Mouse (Mus musculus) kidney, embryonic 16.5 days (tissue): Measurements from ENCODE around the gene Taf1c. TPM values are rescaled to one million over a fixed set of nuclear protein-coding genes. Genes with fewer than 3 reads are reported as not detected.

Experiments
- ATAC-seq: fragments of 200-750 bp; cut with Nextera tagmentation; 2 replicates; pipeline ENCODE4 v1.8.0; 2017; ENCODE audit warnings: moderate TSS enrichment; ENCODE audit not compliant: low FRiP score, low TSS enrichment
- H3K27ac ChIP-seq: fragments of 300-500 bp; sonication (generic); 2 replicates; pipeline ENCODE4 v1.5.1; 2014; ENCODE audit warnings: low read length
- H3K27me3 ChIP-seq: fragments of 300-500 bp; sonication (generic); 2 replicates; pipeline ENCODE4 v1.6.1; 2014; ENCODE audit warnings: low read length, control low read depth, mixed read lengths; ENCODE audit not compliant: insufficient read depth
- H3K36me3 ChIP-seq: fragments of 300-500 bp; sonication (generic); 2 replicates; pipeline ENCODE4 v1.6.1; 2014; ENCODE audit warnings: low read length, control low read depth, mixed read lengths; ENCODE audit not compliant: insufficient read depth
- H3K4me1 ChIP-seq: fragments of 300-500 bp; sonication (generic); 2 replicates; pipeline ENCODE4 v1.6.1; 2014; ENCODE audit warnings: low read length, control low read depth, mixed read lengths; ENCODE audit not compliant: insufficient read depth
- H3K4me2 ChIP-seq: fragments of 300-500 bp; sonication (generic); replicated peaks from 2 replicates; pipeline ENCODE4 v1.6.1; 2014; ENCODE audit warnings: low read depth, low read length
- H3K4me3 ChIP-seq: fragments of 300-500 bp; sonication (generic); 2 replicates; pipeline ENCODE4 v1.5.1; 2014; ENCODE audit warnings: mild to moderate bottlenecking, low read length
- H3K9ac ChIP-seq: fragments of 300-500 bp; sonication (generic); replicated peaks from 2 replicates; pipeline ENCODE4 v1.6.1; 2014; ENCODE audit warnings: low read length
- H3K9me3 ChIP-seq: fragments of 300-500 bp; sonication (generic); 2 replicates; pipeline ENCODE4 v1.6.1; 2016; ENCODE audit warnings: low read length, control low read depth
- WGBS: fragments of 180-500 bp; shearing (Covaris S2); extraction: QIAGEN DNeasy Blood & Tissue Kit; methylation state at CpG from one replicate; pipeline ENCODE4 v1.1.7; 2014; 5-methylcytosine and 5-hydroxymethylcytosine counted together
- polyA plus RNA-seq: library from polyadenylated mRNA; unstranded; fragments of >200 nt; fragmentation: Nextera tagmentation; extraction: Ambion mirVana; gene quantifications from 2 replicates; pipeline ENCODE4 v1.2.1, GENCODE M21; 2015

Taf1c gene
- polyA plus RNA-seq, 1 experiment from 2014 or later: 15.5 TPM

DNA sequence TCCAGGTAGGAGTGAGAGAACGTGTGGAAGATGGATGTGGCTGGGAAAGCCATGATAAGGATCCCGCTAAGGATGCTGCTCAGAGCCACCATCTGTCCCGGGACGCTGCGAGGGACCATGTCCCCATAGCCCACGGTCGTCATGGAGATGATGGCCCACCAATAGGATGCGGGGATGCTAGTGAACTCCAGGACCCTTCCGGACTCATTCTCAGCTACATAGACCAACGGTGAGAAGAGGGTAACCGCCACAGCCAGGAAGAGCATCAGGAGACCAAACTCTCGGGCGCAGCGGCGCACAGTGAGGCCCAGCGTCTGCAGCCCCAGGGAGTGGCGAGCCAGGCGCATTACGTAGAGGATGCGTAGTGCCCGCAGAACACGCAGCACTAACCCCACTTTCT, 20.8 kb upstream of the Taf1c start:
- ATAC-seq: no peak
- Histone ChIP-seq H3K4me3 (no peak overlapping the region), H3K27ac (no peak overlapping the region), H3K4me2 (no peak overlapping the region), H3K27me3 (no peaks in the 10 kb centered on the region), H3K36me3 (no peaks in the 10 kb centered on the region), H3K4me1 (no peaks in the 10 kb centered on the region; the same call in 1 of the 2 replicates), H3K9ac (no peak overlapping the region), H3K9me3 (no peaks in the 10 kb centered on the region)
- 86% methylated on average over 22 of the region's 22 CpGs for WGBS

DNA sequence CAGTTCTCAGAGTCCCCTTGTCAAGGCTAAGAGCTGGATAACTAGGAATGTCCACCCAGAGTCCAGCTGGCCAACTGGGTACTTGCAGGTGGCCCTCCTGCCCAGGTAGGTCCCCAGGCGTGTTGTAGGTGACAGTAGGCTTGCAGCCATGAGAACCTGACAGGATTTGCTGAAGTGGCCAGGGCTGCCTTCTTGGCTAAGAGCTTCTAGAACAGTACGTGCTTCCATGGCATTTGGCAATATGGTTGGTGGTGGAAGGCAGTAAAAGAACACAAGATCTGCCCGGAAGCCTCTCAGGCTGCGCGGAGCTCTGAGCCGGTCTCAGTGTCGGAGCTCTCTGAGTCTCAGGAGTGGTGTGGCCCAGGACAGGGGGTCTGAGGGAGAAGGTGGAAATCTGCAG, 19.9 kb upstream of the Taf1c start:
- no peaks in the 10 kb centered on the region for H3K9me3 ChIP-seq
- no peak overlapping the region for H3K27ac ChIP-seq
- H3K9ac ChIP-seq: no peak overlapping the region
- no peak overlapping the region for H3K4me2 ChIP-seq
- H3K27me3 ChIP-seq: no peaks in the 10 kb centered on the region
- no peaks in the 10 kb centered on the region for H3K36me3 ChIP-seq
- ATAC-seq: no peak
- H3K4me1 ChIP-seq: no peaks in the 10 kb centered on the region; the same call in 1 of the 2 replicates
- 87% methylated on average over 7 of the region's 7 CpGs for WGBS
- no peak overlapping the region for H3K4me3 ChIP-seq

DNA sequence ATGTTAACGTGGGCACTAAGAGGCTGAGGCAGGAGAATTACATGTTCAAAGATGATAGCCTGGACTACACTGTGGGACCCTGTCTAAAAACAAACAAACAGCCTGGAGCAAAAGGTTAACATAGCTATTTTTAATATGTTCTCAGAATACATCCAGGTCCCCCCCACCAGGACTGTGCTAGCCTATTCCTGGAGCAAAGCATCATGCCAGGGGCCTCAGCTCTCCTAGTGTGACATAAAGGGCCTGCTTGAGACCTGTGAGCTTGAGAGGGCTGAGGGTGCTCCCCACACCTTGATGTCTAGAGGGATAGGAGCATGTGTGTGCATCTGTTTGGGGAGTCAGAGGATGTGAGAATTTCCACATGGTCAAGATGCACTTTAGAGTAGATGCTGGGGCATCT, 18.7 kb upstream of the Taf1c start:
- Histone ChIP-seq H3K4me3 (no peak overlapping the region), H3K9ac (no peak overlapping the region), H3K9me3 (no peaks in the 10 kb centered on the region), H3K36me3 (no peaks in the 10 kb centered on the region), H3K27ac (no peak overlapping the region), H3K27me3 (no peaks in the 10 kb centered on the region), H3K4me2 (no peak overlapping the region), H3K4me1 (no peaks in the 10 kb centered on the region; the same call in 1 of the 2 replicates)
- WGBS: 73% methylated on average over 1 of the region's 1 CpGs
- no peak for ATAC-seq

DNA sequence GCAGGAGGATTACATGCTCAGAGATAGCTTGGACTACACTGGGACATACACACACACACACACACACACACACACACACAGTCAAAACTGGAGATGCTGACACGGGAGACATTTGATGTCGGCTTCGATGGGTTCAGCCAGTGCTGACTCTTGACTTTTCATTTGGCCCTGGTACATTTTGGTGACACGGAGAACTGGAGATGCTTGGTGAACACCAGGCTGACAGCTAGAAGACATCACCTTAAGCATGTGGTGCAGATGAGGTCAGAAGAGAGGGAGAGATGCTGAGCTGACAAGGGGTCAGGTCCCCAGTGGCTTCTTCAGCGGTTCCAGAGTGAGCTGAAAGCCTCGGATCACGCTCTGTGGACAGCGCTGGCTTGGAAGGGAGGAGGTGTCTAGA, 18.0 kb upstream of the Taf1c start:
- Histone ChIP-seq H3K4me1 (no peaks in the 10 kb centered on the region; the same call in 1 of the 2 replicates), H3K9ac (no peak overlapping the region), H3K36me3 (no peaks in the 10 kb centered on the region), H3K4me2 (no peak overlapping the region), H3K27me3 (no peaks in the 10 kb centered on the region), H3K27ac (no peak overlapping the region), H3K9me3 (no peaks in the 10 kb centered on the region), H3K4me3 (no peak overlapping the region)
- 88% methylated on average over 8 of the region's 8 CpGs for WGBS
- no peak for ATAC-seq

DNA sequence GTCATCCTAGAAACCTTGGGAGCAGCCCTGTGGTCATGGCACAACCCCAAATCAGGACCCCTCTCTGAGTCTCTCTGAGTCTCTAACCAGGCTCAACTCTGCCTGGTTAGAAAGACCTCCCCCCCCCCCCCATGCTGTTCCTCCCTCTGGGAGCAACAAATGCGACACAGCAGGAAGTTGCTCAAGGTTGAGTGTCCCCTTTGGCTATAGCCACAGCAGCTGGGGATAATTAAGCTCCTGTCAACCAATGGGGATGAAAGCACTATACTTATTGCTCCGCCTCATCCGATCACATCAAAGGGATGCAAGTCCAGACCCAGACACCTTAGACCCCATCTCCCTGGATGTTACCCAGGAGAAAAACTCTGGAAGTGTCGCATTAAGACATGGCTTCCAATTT, 17.5 kb upstream of the Taf1c start:
- ATAC-seq: no peak
- H3K4me2 ChIP-seq: no peak overlapping the region
- H3K4me3 ChIP-seq: no peak overlapping the region
- no peaks in the 10 kb centered on the region; the same call in 1 of the 2 replicates for H3K4me1 ChIP-seq
- H3K9ac ChIP-seq: no peak overlapping the region
- H3K27ac ChIP-seq: no peak overlapping the region
- 52% methylated on average over 4 of the region's 4 CpGs for WGBS
- H3K27me3 ChIP-seq: no peaks in the 10 kb centered on the region
- H3K36me3 ChIP-seq: no peaks in the 10 kb centered on the region
- H3K9me3 ChIP-seq: no peaks in the 10 kb centered on the region

DNA sequence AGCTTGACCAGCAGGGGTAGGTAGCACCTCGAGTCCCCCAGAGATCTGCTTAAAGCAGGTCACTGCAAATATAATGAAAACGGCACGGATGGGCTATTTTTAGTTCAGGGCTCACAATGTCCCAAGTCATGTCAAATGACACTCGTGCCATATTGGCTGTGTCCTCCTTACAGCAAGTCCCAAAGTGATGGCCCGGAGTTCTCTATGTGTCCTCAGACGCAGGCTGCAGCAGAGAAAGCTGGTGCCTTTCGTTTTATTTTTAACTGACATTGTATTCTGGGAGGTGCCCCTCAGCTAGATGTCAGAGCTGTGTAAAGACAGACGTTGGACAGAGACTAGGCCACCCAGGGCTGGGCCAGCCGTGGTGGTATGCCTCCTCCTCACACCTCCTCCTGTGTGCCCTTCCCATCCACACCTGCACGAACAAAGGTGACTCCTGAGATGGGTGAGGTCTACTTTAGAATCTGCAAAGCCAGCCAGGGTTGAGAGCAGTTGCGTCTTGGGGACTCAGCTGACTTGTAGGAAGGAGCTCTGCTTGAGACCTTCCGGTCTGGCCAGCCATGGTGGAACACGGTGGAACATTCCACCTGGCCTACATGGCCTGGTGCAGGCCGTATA, 15.9 kb upstream of the Taf1c start:
- Histone ChIP-seq H3K4me2 (no peak overlapping the region), H3K27me3 (no peaks in the 10 kb centered on the region), H3K4me3 (no peak overlapping the region), H3K9me3 (no peaks in the 10 kb centered on the region), H3K36me3 (no peaks in the 10 kb centered on the region), H3K27ac (no peak overlapping the region), H3K4me1 (no peaks in the 10 kb centered on the region), H3K9ac (no peak overlapping the region)
- WGBS: 84% methylated on average over 14 of the region's 14 CpGs
- ATAC-seq: no peak

DNA sequence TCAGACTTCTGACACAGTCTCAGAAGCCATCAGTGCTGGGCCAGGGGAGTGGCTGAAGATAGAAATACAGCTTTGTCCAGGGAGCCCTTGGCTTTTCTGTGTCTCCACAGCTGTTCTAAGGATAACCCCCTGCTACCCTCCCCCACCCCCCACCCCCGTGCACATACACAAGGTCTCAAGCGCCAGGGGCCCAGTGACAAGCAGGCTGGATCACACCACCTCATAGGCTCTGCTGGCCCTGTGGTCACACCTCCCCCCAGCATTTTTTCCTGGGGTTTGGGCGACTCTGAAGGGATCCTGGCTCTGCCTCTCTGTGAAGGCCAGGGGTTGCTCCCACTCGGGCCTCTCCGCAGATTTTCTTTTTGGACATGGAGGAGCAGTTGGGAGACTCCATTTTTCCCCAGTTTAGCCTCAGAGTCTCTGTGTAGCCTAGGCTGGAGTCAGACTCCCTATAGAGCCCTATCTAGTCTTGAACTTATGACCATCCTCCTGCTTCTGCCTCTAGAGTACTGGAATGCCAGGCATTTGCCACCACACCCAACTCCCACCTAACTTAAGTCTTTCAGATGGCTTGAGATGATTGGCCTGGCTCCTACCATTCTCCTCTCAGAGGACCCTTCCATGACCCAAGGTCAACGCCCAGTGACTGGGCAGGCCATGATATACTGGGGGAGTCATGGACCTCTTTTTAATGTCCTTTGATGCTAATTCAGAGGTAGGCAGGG, 15.3 kb upstream of the Taf1c start:
- Histone ChIP-seq H3K9ac (no peak overlapping the region), H3K27me3 (no peaks in the 10 kb centered on the region), H3K27ac (no peak overlapping the region), H3K4me1 (no peaks in the 10 kb centered on the region), H3K9me3 (no peaks in the 10 kb centered on the region), H3K4me2 (no peak overlapping the region), H3K36me3 (no peaks in the 10 kb centered on the region), H3K4me3 (no peak overlapping the region)
- no peak for ATAC-seq
- 73% methylated on average over 6 of the region's 6 CpGs for WGBS

DNA sequence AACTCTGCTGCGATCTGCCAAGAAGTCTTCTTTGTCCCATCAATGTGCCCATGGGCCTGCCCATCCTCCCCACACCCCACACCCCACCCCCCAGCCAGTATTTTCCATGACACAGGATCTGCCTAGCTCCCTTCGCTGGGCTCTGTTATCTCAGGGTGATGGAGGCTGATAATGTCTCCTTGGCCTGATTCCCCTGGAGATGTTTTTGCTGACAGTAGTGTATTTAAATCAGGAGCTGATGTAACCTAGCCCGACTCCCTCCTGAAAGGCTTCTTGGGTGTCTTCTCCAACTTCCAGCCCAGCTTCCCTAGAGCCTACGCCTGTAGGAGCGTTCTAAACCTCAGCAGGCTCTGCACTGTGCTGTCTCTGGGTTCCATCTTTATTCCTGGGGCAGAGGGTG, 13.9 kb upstream of the Taf1c start:
- no peak for ATAC-seq
- Histone ChIP-seq H3K4me2 (no peak overlapping the region), H3K27me3 (no peaks in the 10 kb centered on the region), H3K4me1 (no peaks in the 10 kb centered on the region), H3K27ac (no peak overlapping the region), H3K9ac (no peak overlapping the region), H3K4me3 (no peak overlapping the region), H3K36me3 (no peaks in the 10 kb centered on the region), H3K9me3 (no peaks in the 10 kb centered on the region)
- WGBS: 69% methylated on average over 5 of the region's 5 CpGs

DNA sequence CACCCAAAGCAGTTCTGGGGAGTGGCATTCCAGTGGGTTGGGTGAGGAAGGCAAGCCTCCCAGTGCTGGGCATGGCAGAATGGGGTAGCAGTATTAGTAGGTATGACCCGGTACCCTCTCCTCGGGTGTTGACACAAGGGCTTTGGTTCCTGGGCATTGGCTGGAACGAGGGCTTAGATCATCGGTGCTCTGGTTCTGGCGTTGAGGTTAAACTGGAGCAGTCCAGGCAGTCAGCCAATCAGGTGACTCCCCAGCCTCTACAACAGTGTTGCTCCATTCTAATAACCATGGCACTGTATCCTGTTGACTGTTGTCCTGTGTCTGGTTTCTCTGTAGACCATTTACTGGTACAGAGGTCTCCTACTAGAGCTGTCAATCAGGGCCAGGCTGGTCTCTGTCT, 12.6 kb upstream of the Taf1c start:
- ATAC-seq: no peak
- Histone ChIP-seq H3K4me2 (no peak overlapping the region), H3K4me1 (no peaks in the 10 kb centered on the region), H3K36me3 (no peaks in the 10 kb centered on the region), H3K27me3 (no peaks in the 10 kb centered on the region), H3K27ac (no peak overlapping the region), H3K9me3 (no peaks in the 10 kb centered on the region), H3K9ac (no peak overlapping the region), H3K4me3 (no peak overlapping the region)
- WGBS: 85% methylated on average over 5 of the region's 5 CpGs

DNA sequence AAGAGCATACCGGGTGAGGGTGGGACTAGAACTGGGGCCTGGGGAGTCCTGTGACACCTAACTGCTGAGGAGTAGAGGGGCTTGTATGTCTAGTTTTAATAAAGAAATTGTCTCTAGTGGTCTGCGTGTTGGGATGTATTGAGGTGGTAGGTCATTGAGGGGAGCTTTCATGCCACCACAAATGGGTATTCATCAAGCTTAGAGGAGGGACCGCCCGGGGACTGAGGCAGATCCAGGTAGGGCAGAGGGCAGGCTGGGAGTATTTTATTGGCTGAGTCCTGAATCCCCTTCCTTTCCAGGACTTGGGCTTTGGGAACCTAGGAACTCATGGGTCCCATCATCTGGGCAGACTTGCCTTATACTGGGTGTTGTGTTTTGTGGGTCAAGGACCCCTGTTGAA, 11.8 kb upstream of the Taf1c start:
- Histone ChIP-seq H3K36me3 (no peaks in the 10 kb centered on the region), H3K9me3 (no peaks in the 10 kb centered on the region), H3K27me3 (no peaks in the 10 kb centered on the region), H3K4me3 (no peak overlapping the region), H3K9ac (no peak overlapping the region), H3K4me2 (no peak overlapping the region), H3K4me1 (no peaks in the 10 kb centered on the region), H3K27ac (no peak overlapping the region)
- ATAC-seq: no peak
- 89% methylated on average over 4 of the region's 4 CpGs for WGBS
